Mouse (Mus musculus) adrenal gland, postnatal 25 days (tissue): Measurements from ENCODE around the gene Fbxl13. TPM values are rescaled to one million over a fixed set of nuclear protein-coding genes. Genes with fewer than 3 reads are reported as not detected.

Experiments
- DNase-seq: peaks from one replicate; pipeline ENCODE4 v3.0.0; 2021; ENCODE audit warnings: mixed read lengths
- total RNA-seq: library from RNA; stranded (reverse); gene quantifications from 2 replicates; pipeline ENCODE4 v1.2.3, GENCODE M21; 2021

Fbxl13 gene
- total RNA-seq, 1 experiment from 2014 or later: not detected

GRCm38 (mm10) chr5:21483275-21483674 is 162.2 kb downstream of the Fbxl13 start:
- DNase-seq: no peak

GRCm38 (mm10) chr5:21482446-21483222 is 162.8 kb downstream of the Fbxl13 start:
- DNase-seq: no peak

- no peak for DNase-seq
These were observed 163.9 kb downstream of the Fbxl13 start for GRCm38 (mm10) chr5:21481521-21481920.

- no peak for DNase-seq
These were observed 165.7 kb downstream of the Fbxl13 start for GRCm38 (mm10) chr5:21479746-21480145.

GRCm38 (mm10) chr5:21478428-21478827 is 167.0 kb downstream of the Fbxl13 start:
- DNase-seq: no peak

GRCm38 (mm10) chr5:21468100-21468499 is 177.3 kb downstream of the Fbxl13 start:
- no peak for DNase-seq

GRCm38 (mm10) chr5:21467387-21467786 is 178.0 kb downstream of the Fbxl13 start:
- no peak for DNase-seq

GRCm38 (mm10) chr5:21440833-21441530 is 204.5 kb downstream of the Fbxl13 start:
- no peak for DNase-seq

GRCm38 (mm10) chr5:21439446-21440110 is 205.9 kb downstream of the Fbxl13 start:
- no peak for DNase-seq

GRCm38 (mm10) chr5:21438428-21438827 is 207.0 kb downstream of the Fbxl13 start:
- no peak for DNase-seq

- DNase-seq: no peak
These were observed 208.9 kb downstream of the Fbxl13 start for GRCm38 (mm10) chr5:21436471-21436975.

- DNase-seq: no peak
These were observed 211.1 kb downstream of the Fbxl13 start for GRCm38 (mm10) chr5:21434148-21434929.

Other genes with a start within 250 kb of the Fbxl13 start
- gene Ccdc146, start 221.0 kb downstream of the Fbxl13 start, total RNA-seq: 0.36 TPM in 1 of 2 replicates, not detected in the other
- gene Fam185a, start 220.7 kb downstream of the Fbxl13 start, total RNA-seq: 10.4 and 13.7 TPM in 2 replicates
- gene Lrrc17, start 102.1 kb downstream of the Fbxl13 start, total RNA-seq: 0.57 and 1.1 TPM in 2 replicates
- gene Armc10, start 179 bp upstream of the Fbxl13 start, total RNA-seq: 25.9 and 33.4 TPM in 2 replicates
- gene Napepld, start 55.8 kb upstream of the Fbxl13 start, total RNA-seq: 47.6 and 63.1 TPM in 2 replicates
- gene Pmpcb, start 91.5 kb upstream of the Fbxl13 start, total RNA-seq: 277 and 295 TPM in 2 replicates
- gene Dnajc2, start 139.6 kb upstream of the Fbxl13 start, total RNA-seq: 29.3 and 38.8 TPM in 2 replicates
- gene Psmc2, start 139.6 kb upstream of the Fbxl13 start, total RNA-seq: 149 and 157 TPM in 2 replicates
- not detected in 2 replicates for gene Slc26a5, start 220.0 kb upstream of the Fbxl13 start, total RNA-seq